Mouse (Mus musculus): Measurements from ENCODE around the gene Mad1l1.

Mad1l1 gene

DNA sequence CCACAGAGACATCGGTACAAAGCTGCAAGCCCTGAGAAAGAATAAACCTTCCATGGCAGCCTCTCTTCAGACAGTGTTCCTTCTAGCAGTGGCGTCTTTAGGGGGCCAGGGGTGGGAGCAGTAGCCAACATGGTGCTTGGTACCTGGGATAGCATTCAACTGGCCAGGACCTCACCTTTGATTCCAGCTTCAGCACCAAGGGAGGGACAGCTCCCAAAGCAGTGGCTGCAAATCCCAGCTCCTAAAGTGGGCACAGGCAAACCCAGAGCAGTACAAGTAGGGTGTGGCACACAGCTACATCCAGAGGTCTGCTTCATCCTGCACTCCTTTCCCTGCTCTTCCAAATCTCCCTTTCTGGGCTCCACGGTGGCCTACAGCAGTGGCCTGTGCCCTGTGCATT is 265.9 kb downstream of the Mad1l1 start:
- no peak for DNase-seq (ENCODE audit: inconsistent ontology term)

DNA sequence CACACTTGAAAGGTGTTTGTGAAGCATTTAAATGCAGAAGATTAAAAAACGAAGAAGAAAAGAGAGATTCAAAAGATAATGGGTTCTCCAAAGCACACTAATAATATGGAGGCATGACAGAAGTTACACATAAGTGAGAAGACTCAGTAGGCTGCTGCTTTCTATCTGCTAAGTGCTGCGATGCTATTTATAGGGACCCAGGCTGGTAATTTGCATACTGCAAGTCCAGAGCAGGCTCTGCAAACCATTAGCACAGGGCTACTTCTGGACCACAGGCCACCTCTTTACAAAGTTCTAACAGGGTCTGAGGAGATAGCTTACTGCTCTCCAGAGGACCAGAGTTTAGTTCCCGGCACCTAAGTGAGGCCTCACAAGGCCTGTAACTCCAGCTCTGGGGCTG is 267.7 kb downstream of the Mad1l1 start:
- no peak for DNase-seq (ENCODE audit: inconsistent ontology term)

DNA sequence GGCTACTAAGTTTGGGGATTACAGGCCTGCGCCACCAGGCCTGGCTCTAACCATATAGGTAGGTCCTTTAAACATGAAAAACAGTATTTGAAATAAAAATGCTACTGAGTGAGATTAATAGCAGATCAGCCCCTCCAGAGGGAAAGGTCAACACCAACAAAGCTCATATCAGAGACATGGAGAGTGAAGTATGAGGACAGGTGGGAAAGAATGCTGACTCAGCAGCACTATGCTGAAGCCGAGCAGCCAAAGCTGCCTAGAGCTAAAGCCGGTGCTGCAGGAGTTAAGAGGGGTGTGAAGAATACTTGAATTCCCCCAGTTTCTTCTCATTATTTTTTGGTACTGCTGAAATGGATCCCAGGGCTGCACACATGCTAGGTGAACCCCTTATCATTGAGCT is 268.9 kb downstream of the Mad1l1 start:
- no peak for DNase-seq (ENCODE audit: inconsistent ontology term)

DNA sequence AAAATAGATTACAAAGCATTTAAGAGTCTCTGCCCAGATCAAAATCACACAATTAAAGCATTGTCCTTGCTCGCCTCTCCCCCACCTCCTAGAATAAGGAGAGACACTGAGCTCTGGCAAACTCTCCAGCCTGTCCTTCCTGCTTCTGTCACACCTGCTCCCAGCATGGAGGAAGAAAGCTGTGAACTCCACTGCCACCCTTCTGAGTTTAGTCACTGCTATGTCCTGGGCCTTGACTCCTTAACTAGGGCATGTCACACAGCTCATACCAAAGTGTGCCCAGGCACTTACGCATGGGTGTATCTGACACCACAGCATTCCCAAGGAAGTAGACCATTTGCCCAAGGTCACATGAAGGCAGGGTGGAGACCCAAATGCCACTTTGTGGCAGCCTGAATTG is 275.9 kb downstream of the Mad1l1 start:
- no peak for DNase-seq (ENCODE audit: inconsistent ontology term)

DNA sequence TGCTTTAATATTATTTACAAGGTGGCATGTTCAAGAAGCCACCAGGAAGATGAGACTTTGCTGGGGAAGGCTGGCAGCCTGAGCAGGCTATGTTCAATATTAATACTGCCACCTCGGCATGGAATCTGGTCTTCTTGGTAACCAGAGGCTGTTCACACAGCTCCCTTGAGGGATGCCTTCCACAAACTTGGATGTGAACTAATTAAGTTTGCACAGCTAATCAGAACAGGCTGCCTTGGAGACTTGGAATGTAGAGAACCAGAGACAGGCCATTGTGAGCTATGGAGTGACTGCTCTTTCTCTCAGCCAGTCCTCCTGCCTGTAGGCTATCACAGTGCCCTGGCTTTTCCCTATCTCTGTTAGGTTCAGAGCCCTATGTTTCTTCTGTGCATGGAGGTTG is 278.4 kb downstream of the Mad1l1 start:
- no peak for DNase-seq (ENCODE audit: inconsistent ontology term)

DNA sequence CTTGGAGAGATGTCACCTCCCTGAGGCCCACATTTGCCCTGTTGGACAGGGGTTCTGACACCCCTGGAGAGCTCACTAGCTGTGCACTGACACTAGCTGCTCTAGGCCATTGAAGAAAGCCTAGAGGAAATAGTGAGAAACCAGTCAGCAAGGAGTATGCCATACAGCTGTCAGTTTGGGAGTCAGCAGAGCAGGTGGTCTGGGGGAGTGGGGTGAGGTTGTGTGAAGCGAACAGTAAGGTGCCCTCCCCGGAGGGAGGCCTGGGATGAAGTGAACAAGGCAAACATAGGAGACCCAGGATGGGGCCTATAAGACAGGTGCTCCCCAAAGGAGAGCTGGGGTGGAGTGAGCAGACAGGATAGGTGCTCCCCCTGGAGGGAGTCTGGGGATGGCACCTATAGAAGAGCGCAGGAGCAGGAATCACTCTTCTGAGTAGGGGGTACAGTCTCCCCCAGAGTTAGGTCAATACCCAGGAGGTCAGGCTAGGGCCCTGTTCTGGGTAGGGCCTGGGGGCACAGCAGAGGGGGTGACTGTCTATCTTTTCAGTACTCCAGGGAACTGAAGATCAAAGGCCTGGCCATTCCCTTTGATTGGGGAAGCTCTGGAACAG is 279.2 kb downstream of the Mad1l1 start:
- DNase-seq (ENCODE audit: inconsistent ontology term): no peak

DNA sequence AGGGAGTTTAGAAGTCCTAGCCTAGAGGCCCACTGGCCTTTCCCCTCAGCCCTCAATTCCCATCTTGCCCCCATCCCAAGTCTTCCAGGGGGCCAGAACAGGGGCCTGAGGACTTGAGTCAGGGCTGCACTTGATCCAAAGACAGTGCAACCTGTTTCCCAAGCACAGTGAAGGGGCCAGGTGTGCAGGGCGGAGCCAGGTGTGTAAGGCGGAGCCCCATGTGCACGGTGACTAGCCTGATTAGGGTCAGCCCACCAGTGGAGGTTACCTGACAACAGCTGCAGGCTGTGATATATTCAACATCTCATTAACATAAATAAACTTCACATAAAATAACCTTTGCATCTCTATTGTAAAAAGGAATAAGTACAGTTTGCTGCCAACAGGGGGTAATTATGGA is 280.3 kb downstream of the Mad1l1 start:
- DNase-seq (ENCODE audit: inconsistent ontology term): no peak

DNA sequence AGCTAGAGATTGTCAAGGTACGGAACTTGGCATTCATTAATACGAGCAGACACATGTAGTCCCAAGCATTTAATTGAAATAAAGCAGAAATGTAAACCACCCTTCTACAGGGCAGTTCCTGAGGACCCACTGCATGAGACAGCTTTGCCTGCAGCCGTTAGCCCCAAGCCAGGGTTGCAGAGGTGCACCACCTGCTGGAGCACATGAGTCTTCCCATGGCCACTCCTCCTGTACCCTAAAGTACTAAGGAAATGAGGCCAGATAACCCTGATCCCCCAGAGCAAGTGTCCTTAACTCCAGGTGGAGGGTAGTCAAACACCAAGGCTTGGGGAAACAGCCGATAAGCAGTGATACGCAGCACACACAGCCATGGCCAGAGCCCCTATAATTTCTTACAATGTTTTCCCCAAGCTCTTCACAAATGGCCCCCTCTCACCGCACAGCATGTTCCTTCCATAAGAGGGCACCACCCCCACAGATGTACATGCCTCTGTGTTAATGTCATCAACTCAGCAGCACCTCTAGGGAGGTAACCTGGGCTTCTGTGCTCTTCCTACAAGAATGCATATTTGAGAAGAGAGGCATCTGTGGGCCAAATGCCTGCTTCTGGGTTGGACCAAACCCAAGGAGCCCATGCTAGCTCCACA is 283.6 kb downstream of the Mad1l1 start:
- no peak for DNase-seq (ENCODE audit: inconsistent ontology term)

DNA sequence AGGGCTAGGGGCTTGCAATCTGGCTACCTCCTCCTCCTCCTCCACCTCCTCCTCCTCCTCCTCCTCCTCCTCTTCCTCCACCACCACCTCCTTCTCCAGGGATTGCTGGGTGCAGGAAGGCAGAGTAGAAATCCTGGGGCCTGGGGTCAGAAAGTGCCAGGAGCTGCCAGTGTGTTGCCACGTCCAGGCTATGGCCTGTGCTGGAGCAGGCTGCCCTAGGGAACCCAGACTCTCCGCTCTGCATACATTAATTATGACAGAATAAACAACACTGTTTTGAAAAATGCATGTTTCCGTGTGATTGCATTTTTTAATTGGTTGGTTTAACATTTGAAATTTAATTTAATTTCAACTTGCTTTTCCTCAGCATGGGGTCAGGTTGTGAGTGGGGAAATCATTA is 285.7 kb downstream of the Mad1l1 start:
- no peak for DNase-seq (ENCODE audit: inconsistent ontology term)

DNA sequence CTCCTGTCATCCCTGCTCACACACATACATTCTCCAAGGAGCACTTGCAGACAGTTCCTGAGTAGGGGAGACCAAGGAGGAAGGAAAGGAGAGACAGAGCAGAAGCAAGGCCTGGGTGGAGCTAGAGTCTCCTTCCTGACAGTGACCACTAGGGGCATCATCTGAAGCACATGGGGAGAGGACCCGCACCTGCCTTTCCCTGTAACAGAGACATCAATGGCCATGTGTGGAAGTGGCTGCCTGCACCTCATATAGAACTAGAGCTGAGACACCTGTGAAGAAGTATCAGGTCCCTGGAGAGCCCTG is 286.4 kb downstream of the Mad1l1 start:
- no peak for DNase-seq (ENCODE audit: inconsistent ontology term)

DNA sequence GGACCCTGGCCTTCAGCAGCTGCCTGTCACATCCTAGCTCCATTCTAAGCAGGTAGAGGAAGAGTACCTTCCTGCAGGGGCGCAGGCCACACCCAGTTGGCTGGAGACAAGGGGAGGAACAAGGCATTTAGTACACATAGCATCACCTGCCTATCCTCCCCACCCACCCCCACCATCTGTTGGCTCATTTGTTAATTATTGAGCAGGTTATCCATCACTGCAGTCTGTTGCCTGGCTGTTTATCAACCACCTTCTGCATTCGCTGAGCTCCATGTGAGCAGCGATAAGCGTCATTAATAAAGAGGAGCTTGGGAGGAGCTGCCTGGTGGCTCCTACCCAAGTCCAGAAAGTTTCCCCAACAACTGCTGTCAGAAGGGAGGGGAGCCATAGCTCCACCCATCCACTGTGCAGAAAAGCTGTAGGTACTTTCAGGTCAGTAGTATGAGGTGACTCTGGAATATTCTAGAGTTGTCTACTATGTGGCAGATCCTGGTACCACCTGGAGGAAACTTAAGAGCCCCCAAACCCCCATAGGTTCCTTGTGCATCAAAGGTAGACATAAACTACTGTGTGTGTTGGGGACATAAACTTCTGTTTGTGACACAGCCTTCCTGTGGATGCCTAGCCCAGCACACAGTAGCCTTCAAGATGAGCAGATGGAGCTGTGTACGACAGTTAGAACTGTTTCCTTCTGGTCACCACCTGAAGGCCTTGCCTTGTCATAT is 286.9 kb downstream of the Mad1l1 start:
- no peak for DNase-seq (ENCODE audit: inconsistent ontology term)

DNA sequence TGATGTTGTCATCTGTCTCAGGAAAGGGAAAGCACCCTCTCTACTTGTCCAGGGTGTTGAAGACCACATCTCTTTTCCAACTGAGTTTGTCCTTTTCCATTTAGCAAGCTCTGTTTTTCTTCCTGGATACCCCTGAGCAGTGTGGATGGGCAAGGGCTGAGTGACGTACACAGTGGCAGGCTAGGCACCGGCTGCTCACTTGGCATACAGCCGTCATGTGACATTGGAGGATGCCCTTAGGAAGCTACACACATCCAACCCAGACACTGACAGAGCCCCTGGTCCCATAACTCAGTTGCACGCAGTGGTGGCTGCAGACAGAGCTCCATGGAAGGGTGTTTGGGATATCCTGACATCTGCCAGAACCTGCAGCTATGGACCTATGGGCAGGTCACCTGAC is 295.0 kb downstream of the Mad1l1 start:
- no peak for DNase-seq (ENCODE audit: inconsistent ontology term)

DNA sequence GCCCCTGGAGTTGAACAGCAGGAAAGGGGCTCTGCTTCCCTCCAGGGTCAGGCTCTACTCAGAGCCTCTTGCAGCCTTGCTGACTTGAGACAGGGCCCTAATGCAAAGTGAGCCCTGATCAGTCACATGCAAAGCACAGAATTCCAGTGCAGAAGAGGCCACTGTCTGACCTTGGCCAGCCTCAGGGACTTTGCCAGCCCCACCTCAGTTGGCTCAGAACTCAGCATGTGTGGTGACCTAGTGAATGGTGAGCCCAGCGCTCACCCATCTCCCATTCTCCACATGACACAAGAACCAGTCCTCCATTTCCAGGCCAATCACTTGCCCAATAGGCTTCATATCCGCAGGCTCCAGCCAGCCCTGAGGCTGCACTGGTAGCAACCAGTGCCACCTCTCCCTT is 296.1 kb downstream of the Mad1l1 start:
- no peak for DNase-seq (ENCODE audit: inconsistent ontology term)

DNA sequence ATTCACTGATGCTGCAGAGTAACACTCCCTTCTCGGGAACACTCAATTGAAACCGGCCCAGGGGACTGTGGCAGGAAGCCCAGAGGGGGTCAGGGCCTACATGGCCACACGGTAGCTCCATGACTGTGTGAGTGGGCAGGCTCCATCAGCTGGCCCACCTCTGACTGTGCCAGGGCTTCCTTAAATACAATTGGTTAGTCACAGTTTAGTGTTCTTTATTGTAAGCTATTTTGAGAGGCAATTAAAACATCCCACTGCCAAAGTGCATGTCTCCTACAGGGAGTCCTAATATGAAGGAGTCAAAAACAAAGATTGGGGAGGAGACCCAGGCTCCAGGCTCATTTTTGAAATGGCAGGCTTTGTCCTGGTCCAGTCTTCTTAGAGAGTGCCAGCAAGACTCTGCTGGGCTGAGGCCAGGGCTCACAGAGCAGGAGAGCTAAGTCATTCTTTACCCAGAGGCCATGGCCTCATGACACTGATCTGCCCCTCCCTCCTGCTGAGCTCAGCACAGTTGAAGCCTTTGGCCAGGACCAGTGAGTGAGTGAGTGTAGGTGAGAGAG is 297.3 kb downstream of the Mad1l1 start:
- DNase-seq (ENCODE audit: inconsistent ontology term): peak; percentile 97

DNA sequence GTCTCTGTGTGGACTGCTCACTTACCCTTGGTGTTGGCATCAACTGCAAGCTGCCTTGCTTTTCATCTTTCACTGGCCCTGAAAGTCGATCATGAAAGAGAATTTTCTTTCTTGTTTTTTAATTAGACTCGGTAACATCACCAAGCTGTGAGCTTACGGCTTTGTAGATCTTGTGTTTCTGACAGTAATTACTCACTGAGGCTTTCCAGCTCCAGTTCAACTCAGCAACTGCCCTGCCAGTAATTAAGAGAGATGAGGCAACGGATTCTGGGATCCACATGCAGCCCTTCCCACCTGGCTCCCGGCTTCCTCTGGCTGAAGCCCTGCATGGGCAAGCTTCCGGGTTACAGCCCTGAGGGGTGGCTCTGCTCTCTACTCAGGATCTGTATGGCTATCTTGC is 298.5 kb downstream of the Mad1l1 start:
- DNase-seq (ENCODE audit: inconsistent ontology term): peak; percentile 49

DNA sequence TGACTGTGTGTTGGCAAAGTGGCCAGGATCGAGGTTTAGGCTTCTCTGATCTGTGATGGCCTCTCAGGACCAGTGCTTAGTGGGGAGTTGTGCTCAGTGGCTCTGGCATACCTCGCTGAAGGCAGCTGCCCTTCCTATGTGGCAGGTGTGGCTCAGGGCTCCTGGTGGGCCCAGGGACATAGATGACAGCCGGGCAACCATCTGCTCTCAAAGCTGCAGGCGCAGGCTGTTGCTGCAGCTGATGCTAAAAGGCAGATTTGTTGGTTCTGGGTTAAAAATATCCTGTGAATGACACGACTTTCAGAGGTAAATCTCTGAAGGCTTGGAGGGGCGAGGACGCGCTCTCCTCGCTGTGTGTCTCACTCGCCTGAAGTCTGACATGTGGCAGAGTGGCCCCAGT is 299.6 kb downstream of the Mad1l1 start:
- DNase-seq (ENCODE audit: inconsistent ontology term): no peak

DNA sequence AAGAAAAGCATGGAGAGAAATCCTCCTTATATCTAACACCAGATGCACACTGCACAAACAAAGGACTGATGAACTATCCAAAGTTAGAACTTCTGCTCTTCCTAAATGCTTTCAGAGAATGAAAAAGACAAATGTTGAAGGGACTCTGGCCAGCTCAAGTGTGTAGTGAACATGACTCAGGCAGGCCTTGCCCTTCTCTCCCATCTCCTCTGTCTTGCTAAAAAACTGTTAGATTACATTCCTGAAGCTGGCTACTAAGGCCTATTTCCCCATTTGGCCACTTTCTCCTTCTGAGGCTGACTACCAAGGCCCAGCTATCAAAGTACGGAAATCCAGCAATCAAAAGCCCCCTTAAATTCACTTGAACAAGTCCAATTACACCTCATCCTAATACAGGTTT is 301.7 kb downstream of the Mad1l1 start:
- DNase-seq (ENCODE audit: inconsistent ontology term): no peak

DNA sequence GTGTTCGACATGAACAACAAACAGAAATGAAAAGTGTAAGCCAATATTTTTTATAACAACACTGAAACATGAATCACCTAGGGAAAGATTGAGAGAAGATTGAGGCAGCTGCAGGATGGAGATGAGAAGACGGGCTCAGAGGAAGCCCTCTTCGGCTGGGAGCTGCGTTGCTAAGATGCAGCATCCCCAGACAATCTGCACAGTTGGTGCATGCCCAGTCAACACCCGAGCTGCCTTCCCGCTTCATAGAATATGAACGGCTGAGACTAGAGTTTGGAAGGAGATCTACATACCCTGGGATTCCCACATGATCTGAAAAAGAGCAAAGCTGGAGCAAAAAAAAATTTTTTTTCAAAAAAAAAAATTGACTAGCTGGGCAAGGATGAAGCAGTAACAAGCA is 302.6 kb downstream of the Mad1l1 start:
- DNase-seq (ENCODE audit: inconsistent ontology term): no peak

DNA sequence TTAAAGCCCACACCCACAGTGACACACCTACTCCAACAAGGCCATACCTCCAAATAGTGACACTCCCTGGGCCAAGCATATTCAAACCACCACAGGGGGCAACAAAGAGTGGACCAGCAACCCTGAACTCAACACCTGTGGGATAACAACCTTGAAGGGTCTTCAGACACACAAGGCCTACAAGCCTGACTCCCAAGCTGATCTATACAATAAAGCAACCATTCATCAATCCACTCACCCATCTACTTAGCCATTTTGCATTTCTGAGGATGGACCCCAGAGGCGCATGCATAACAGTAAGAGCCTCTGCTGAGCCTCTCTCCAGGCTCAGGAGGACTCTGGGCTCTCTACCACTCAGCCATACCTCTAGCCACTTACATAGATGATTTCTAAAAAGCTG is 304.5 kb downstream of the Mad1l1 start:
- DNase-seq (ENCODE audit: inconsistent ontology term): no peak

DNA sequence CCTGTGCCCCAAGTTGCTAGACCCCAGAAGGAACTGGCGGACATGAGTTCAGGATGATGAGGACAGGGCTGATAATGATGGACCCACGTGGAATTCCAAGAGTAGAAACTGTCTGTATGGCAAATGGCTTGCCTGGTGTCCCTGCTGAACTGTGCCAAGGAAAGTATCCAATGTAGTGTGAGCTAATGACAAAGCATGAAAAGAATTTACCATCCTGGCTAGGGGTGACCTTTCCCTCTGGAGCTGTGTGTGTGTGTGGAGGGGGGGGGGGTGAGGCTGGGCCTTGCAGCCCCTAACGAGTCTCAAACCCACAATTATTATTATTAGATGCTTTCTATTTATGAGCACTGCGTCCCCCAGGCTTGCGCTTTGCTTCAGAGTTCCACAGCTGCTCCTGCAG is 307.7 kb downstream of the Mad1l1 start:
- DNase-seq (ENCODE audit: inconsistent ontology term): peak; percentile 74

DNA sequence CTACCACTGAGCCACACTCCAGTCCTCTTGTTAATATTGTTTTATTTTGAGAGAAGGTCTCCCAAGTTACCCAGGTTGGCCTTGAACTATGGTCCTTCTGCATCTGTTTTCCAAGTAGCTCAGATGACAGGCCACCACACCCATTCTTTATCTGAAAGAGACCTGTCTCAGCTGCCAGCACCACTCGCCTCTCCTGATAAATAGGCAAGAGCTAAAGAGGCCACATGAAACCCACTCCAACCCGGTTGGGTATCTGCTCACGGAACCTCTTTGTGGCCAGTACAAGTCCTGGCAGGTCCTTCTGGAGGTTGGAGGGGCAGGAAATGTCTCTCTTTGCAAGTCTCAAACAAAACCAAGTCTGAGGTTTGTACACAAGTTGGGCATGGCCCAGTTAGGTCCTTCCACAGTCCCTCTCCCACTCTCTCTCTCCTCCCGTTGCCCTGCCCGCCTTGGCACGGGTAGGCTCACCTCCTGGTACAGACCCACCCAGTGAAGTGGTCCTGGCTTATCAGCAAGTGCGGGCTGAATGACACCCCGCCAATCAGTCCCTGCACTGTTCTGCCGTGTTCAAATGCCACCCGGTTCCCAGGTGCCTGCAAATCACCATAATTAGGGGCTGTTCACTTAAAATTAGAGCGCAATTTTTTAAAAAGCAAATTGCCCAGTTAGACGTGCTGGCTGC is 308.9 kb downstream of the Mad1l1 start:
- no peak for DNase-seq (ENCODE audit: inconsistent ontology term)

DNA sequence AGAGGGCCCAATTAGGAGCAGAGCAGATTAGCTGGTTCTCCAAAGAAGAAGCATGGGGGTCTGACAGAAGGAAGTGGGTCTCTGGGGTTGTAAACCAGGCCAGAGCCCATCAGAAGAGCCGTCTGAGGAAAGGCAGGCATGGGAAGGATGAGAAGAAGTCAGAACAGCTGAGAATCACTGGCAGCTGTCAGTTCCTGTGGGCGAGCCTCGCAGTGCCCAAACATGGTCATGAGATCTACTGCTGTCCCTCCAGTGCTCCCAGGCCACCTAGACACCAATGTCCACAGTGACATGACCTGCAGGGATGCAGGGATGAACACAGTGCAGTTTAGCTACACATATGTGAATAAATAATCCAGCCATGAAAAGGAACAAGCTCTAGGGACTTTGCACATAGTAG is 310.9 kb downstream of the Mad1l1 start:
- DNase-seq (ENCODE audit: inconsistent ontology term): no peak

All from Muller cell, postnatal 12 days (primary cell).